Mouse (Mus musculus) thymus, postnatal 14 days (tissue): ENCODE data around the gene Crocc.

ENCODE experiments used
- DNase-seq: peaks from one replicate; pipeline ENCODE4 v3.0.0; 2021

The Crocc gene

GRCm38 (mm10) chr4:141017657-141018436, 42.5 kb downstream of the Crocc start:
- no peak for DNase-seq

- no peak for DNase-seq
These were observed 44.0 kb downstream of the Crocc start for GRCm38 (mm10) chr4:141016311-141016710.

GRCm38 (mm10) chr4:141015356-141015755, 45.0 kb downstream of the Crocc start:
- DNase-seq = no peak

- no peak for DNase-seq
These were observed 45.5 kb downstream of the Crocc start for GRCm38 (mm10) chr4:141014856-141015255.

- DNase-seq = no peak
These were observed 46.2 kb downstream of the Crocc start for GRCm38 (mm10) chr4:141014114-141014513.

GRCm38 (mm10) chr4:141012558-141012957, 47.8 kb downstream of the Crocc start:
- DNase-seq = no peak

- no peak for DNase-seq
These were observed 48.6 kb downstream of the Crocc start for GRCm38 (mm10) chr4:141011556-141012328.

GRCm38 (mm10) chr4:141010941-141011429, 49.4 kb downstream of the Crocc start:
- no peak for DNase-seq

- peak; percentile 36 for DNase-seq
These were observed 49.8 kb downstream of the Crocc start for GRCm38 (mm10) chr4:141010526-141010925.

- DNase-seq = no peak
These were observed 50.2 kb downstream of the Crocc start, which contains the start of gene Mfap2 for GRCm38 (mm10) chr4:141010118-141010517. Gene Mfap2, plus strand, starts transcription at chr4:141010418.

- no peak for DNase-seq
These were observed 52.3 kb downstream of the Crocc start for GRCm38 (mm10) chr4:141008028-141008427.

- DNase-seq = no peak
These were observed 54.4 kb downstream of the Crocc start for GRCm38 (mm10) chr4:141005983-141006382.

GRCm38 (mm10) chr4:140996812-140997211, 63.5 kb downstream of the Crocc start:
- no peak for DNase-seq

- DNase-seq = no peak
These were observed 64.5 kb downstream of the Crocc start for GRCm38 (mm10) chr4:140995811-140996210.

GRCm38 (mm10) chr4:140993846-140994245, 66.5 kb downstream of the Crocc start:
- DNase-seq = no peak

GRCm38 (mm10) chr4:140992215-140992614, 68.1 kb downstream of the Crocc start:
- no peak for DNase-seq

GRCm38 (mm10) chr4:140989447-140989846, 70.9 kb downstream of the Crocc start:
- DNase-seq = no peak

GRCm38 (mm10) chr4:140988706-140989290, 71.6 kb downstream of the Crocc start:
- DNase-seq = no peak

- DNase-seq = no peak
These were observed 72.9 kb downstream of the Crocc start for GRCm38 (mm10) chr4:140987476-140987875.

GRCm38 (mm10) chr4:140986711-140987395, 73.5 kb downstream of the Crocc start, which contains the start of gene Atp13a2:
Gene Atp13a2, plus strand, starts transcription at chr4:140986873.
- DNase-seq = peak; percentile 93

- peak; percentile 22 for DNase-seq
These were observed 74.2 kb downstream of the Crocc start for GRCm38 (mm10) chr4:140986024-140986710.

- no peak for DNase-seq
These were observed 75.8 kb downstream of the Crocc start for GRCm38 (mm10) chr4:140984544-140984943.
